In genomic region chr3:95263089-95263739, GRCm38 (mm10) we compare ENCODE assay signal across 9 mouse cellular contexts. TPM values are rescaled to one million over a fixed set of nuclear protein-coding genes. Genes with fewer than 3 reads are reported as not detected.
DNase-seq lines count a peak whose midpoint lies in the region; ATAC-seq lines count a peak whose summit lies in the region.
"Had no signal": no experiment of that assay in that cellular context is flagged by ENCODE, and none has a peak within 500 bp of the region (broad histone marks: within the 10 kb centered on the region; RNA-seq: fewer than 3 reads in every experiment).

No protein-coding gene starts in this region.

- H3K9ac ChIP-seq in intestine, embryonic 14.5 days (ENCODE audit: low read length): no peak overlapping the region

- no peak overlapping the region for H3K4me2 ChIP-seq in intestine, embryonic 14.5 days (ENCODE audit: low read length)

- H3K27ac ChIP-seq in intestine, embryonic 14.5 days (ENCODE audit: low read depth): no peak overlapping the region
- H3K27ac ChIP-seq in limb, embryonic 10.5 days: peak overlapping the region; percentile 47; the same call in 1 of the 2 replicates

- DNase-seq in ovary, postnatal 10 days (ENCODE audit: low spot score): peak; percentile 27
- no peak for DNase-seq in ovary, adult 18-20 months (ENCODE audit: low spot score)
- DNase-seq in adrenal gland, postnatal 14 days: peak; percentile 82
- DNase-seq in gastrocnemius, adult 18-20 months (ENCODE audit: low spot score): peak; percentile 89
- DNase-seq in intestine, embryonic 14.5 days (ENCODE audit: low spot score): peak; percentile 79
- DNase-seq in limb, embryonic 10.5 days (ENCODE audit: low spot score): peak; percentile 78
- DNase-seq in monocyte, adult 2 months (ENCODE audit: low read depth in 1 of 2, low spot score in 2 of 2): peak; percentile 36 to 69
- DNase-seq in testis, postnatal 10 days (ENCODE audit: low spot score): peak; percentile 84

- peak; percentile 72 for ATAC-seq in intestine, embryonic 14.5 days (replicated peaks; ENCODE audit: low FRiP score, low TSS enrichment, low read depth)

- no peaks in the 10 kb centered on the region for H3K27me3 ChIP-seq in intestine, embryonic 14.5 days (replicated peaks; ENCODE audit: control insufficient read depth, insufficient read depth, low read length)
- no peaks in the 10 kb centered on the region for H3K27me3 ChIP-seq in limb, embryonic 10.5 days (ENCODE audit: low read depth, poor library complexity, severe bottlenecking)

- no peaks in the 10 kb centered on the region for H3K9me3 ChIP-seq in intestine, embryonic 14.5 days (ENCODE audit: control insufficient read depth, low read length)
- H3K9me3 ChIP-seq in limb, embryonic 10.5 days (replicated peaks): no peaks in the 10 kb centered on the region

- peaks cover 71% of the 10 kb centered on the region for H3K36me3 ChIP-seq in intestine, embryonic 14.5 days (ENCODE audit: control insufficient read depth, insufficient read depth, low read length)
- peaks cover 90% of the 10 kb centered on the region for H3K36me3 ChIP-seq in limb, embryonic 10.5 days

- H3K4me1 ChIP-seq in intestine, embryonic 14.5 days (replicated peaks; ENCODE audit: control insufficient read depth, insufficient read depth, low read length): no peaks in the 10 kb centered on the region
- peaks cover 8% of the 10 kb centered on the region for H3K4me1 ChIP-seq in limb, embryonic 10.5 days

- H3K4me3 ChIP-seq in intestine, embryonic 14.5 days (ENCODE audit: low read depth, low read length): no peak overlapping the region
- H3K4me3 ChIP-seq in limb, embryonic 10.5 days: no peak overlapping the region
- H3K4me3 ChIP-seq: erythroblast, embryonic 14.5 days had no signal

- whole genome bisulfite sequencing in intestine, embryonic 14.5 days: 48% methylated on average over 11 of the region's 11 CpGs
- 46% methylated on average over 11 of the region's 11 CpGs for WGBS in limb, embryonic 10.5 days

RNA-seq across cellular contexts. Expression of gene Bnipl, which starts 12.2 kb away (rescaled TPM):
- 0.19 and 0.34 TPM in 2 replicates for total RNA-seq in adrenal gland, postnatal 14 days (2021)
- total RNA-seq in gastrocnemius, adult 18-20 months (2021): not detected
- 1.0 and 1.7 TPM in 2 replicates for polyA plus RNA-seq in intestine, embryonic 14.5 days (2014; fragmentation: Nextera tagmentation; extraction: Ambion mirVana)
- polyA plus RNA-seq in limb, embryonic 10.5 days (2016; fragmentation: Nextera tagmentation; extraction: Ambion mirVana): 0.35 and 0.79 TPM in 2 replicates
- polyA plus RNA-seq: erythroblast, embryonic 14.5 days had no signal

RNA-seq across cellular contexts. Expression of gene Mindy1, which starts 17.9 kb away (rescaled TPM):
- total RNA-seq in adrenal gland, postnatal 14 days (2021): 78.9 and 104 TPM in 2 replicates
- 10 to 100 TPM; 29.7 to 30.6 TPM for total RNA-seq in gastrocnemius, adult 18-20 months (2021)
- polyA plus RNA-seq in intestine, embryonic 14.5 days (2014; fragmentation: Nextera tagmentation; extraction: Ambion mirVana): 38.5 and 39.8 TPM in 2 replicates
- polyA plus RNA-seq in limb, embryonic 10.5 days (2016; fragmentation: Nextera tagmentation; extraction: Ambion mirVana): 25.8 and 33.0 TPM in 2 replicates

RNA-seq across cellular contexts. Expression of gene Prune1, which starts 18.7 kb away (rescaled TPM):
- total RNA-seq in adrenal gland, postnatal 14 days (2021): 21.6 and 24.0 TPM in 2 replicates
- 10 to 100 TPM; 51.3 to 56.0 TPM for total RNA-seq in gastrocnemius, adult 18-20 months (2021)
- 16.5 and 20.6 TPM in 2 replicates for polyA plus RNA-seq in intestine, embryonic 14.5 days (2014; fragmentation: Nextera tagmentation; extraction: Ambion mirVana)
- 27.7 and 30.5 TPM in 2 replicates for polyA plus RNA-seq in limb, embryonic 10.5 days (2016; fragmentation: Nextera tagmentation; extraction: Ambion mirVana)

RNA-seq across cellular contexts. Expression of gene Gm128, which starts 21.8 kb away (rescaled TPM):
- not detected in 2 replicates for total RNA-seq in adrenal gland, postnatal 14 days (2021)
- total RNA-seq in gastrocnemius, adult 18-20 months (2021): not detected
- 0.26 and 0.40 TPM in 2 replicates for polyA plus RNA-seq in intestine, embryonic 14.5 days (2014; fragmentation: Nextera tagmentation; extraction: Ambion mirVana)
- 0.65 and 0.92 TPM in 2 replicates for polyA plus RNA-seq in limb, embryonic 10.5 days (2016; fragmentation: Nextera tagmentation; extraction: Ambion mirVana)
- polyA plus RNA-seq: erythroblast, embryonic 14.5 days had no signal

RNA-seq across cellular contexts. Expression of gene Mllt11, which starts 31.2 kb away (rescaled TPM):
- 6.9 and 15.1 TPM in 2 replicates for total RNA-seq in adrenal gland, postnatal 14 days (2021)
- total RNA-seq in gastrocnemius, adult 18-20 months (2021): 10 to 100 TPM; 69.8 to 83.1 TPM
- polyA plus RNA-seq in intestine, embryonic 14.5 days (2014; fragmentation: Nextera tagmentation; extraction: Ambion mirVana): 38.5 and 38.9 TPM in 2 replicates
- 12.0 and 12.3 TPM in 2 replicates for polyA plus RNA-seq in limb, embryonic 10.5 days (2016; fragmentation: Nextera tagmentation; extraction: Ambion mirVana)
